Mouse (Mus musculus): ENCODE data around the gene Cebpg. TPM values are rescaled to one million over a fixed set of nuclear protein-coding genes. Genes with fewer than 3 reads are reported as not detected.

Cebpg gene
- polyA plus RNA-seq, 1 experiment from 2014 or later, result 26.1 TPM

DNA sequence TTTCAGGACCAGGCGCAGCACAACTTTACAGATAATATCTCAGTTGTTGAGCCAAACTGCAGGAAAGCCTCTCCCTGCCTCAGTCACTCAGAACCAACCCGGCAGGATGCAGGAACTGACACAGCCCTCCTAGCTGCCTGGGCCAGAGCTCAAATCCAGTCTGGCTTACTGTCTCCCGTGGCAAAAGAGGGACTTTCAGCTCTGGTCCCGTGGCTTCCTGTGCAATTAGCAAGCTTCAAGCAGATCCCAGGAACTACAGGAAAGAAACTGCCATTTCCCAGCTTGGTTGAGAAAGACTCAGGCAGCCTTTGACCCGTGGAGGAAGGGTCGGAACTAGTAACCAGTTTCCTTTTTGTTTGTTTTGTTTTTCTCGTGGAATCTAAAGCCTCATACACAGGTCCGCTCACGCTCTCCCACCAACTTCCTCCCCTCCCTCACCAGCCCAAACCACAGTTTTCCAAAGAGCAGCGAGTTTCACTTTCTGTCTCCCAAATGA is 24.5 kb upstream of the Cebpg start:
- Histone ChIP-seq H3K4me3 (replicated peaks; ENCODE audit: low read length) (peak overlapping the region; percentile 4), H3K9me3 (replicated peaks; ENCODE audit: control insufficient read depth, low read length) (no peaks in the 10 kb centered on the region), H3K9ac (ENCODE audit: low read length) (peak overlapping the region; percentile 24), H3K4me1 (ENCODE audit: control insufficient read depth, insufficient read depth, low read length) (peaks cover 15% of the 10 kb centered on the region; the same call in 1 of the 2 replicates), H3K27me3 (ENCODE audit: control insufficient read depth, insufficient read depth, low read length) (no peaks in the 10 kb centered on the region), H3K36me3 (ENCODE audit: control insufficient read depth, insufficient read depth, low read length) (no peaks in the 10 kb centered on the region), H3K27ac (ENCODE audit: low read length) (peak overlapping the region; percentile 68), H3K4me2 (ENCODE audit: low read depth, low read length) (peak overlapping the region; percentile 44)
- ATAC-seq (ENCODE audit: insufficient read depth, low FRiP score), result no peak
- WGBS, result 17% methylated on average over 10 of the region's 10 CpGs

DNA sequence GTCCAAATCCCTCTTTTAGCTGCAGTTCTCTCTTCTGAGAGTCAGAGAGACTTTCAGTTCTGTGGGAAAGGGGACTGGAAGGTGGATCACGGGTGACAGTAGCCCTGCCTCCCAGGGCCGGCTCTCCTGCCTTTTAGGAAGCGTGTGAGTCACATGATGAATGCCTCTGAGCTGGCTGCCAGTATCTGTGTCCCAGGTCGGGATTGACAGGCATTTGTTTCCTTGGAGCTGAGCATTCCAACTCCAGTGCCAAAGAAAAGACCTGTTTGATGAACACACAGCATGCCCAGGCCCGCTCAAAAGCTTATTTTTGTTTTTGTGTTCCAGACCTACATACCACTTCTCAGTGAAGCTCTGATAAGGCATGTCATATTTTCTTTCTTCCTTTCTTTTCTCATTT is 20.3 kb upstream of the Cebpg start:
- no peaks in the 10 kb centered on the region for H3K27me3 ChIP-seq (ENCODE audit: control insufficient read depth, insufficient read depth, low read length)
- H3K4me1 ChIP-seq (ENCODE audit: control insufficient read depth, insufficient read depth, low read length), result peaks cover 11% of the 10 kb centered on the region; the same call in 1 of the 2 replicates
- no peak overlapping the region for H3K9ac ChIP-seq (ENCODE audit: low read length)
- H3K9me3 ChIP-seq (replicated peaks; ENCODE audit: control insufficient read depth, low read length), result no peaks in the 10 kb centered on the region
- no peak overlapping the region for H3K4me2 ChIP-seq (ENCODE audit: low read depth, low read length)
- no peak for ATAC-seq (ENCODE audit: insufficient read depth, low FRiP score)
- H3K4me3 ChIP-seq (replicated peaks; ENCODE audit: low read length), result no peak overlapping the region
- H3K36me3 ChIP-seq (ENCODE audit: control insufficient read depth, insufficient read depth, low read length), result no peaks in the 10 kb centered on the region
- WGBS, result 33% methylated on average over 5 of the region's 5 CpGs
- peak overlapping the region; percentile 67; the same call in 1 of the 2 replicates for H3K27ac ChIP-seq (ENCODE audit: low read length)

DNA sequence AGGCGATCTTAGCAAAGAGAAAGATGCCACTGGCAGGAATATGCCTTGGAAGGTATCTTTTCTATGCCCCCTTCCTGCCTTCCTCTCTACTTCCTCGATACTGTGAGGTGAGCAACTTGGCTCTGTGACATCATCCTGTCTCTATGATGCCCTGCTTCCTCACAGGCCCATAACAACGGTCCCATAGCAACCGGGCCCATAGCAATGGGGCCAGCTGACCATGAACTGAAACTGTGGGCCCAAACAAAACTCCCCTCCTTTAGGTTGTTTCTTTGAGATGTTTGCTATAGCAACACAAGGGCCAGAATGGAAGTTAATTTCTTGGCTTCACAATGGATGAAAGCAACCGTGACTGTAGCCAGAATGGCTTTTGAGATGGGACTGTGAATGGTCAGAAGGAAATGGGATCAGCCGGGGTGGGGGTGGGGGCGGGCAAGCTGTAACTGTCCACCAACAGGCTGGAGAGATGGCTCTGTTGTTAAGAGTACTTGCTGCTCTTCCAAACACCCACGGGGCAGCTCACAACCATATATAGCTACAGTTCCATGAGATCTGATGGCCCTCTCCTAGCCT is 10.4 kb upstream of the Cebpg start:
- Histone ChIP-seq H3K27ac (ENCODE audit: low read length) (no peak overlapping the region), H3K4me1 (ENCODE audit: control insufficient read depth, insufficient read depth, low read length) (0 out of 2 replicates have a peak, but pooled peaks cover 5% of the 10 kb centered on the region), H3K36me3 (ENCODE audit: control insufficient read depth, insufficient read depth, low read length) (no peaks in the 10 kb centered on the region), H3K9me3 (replicated peaks; ENCODE audit: control insufficient read depth, low read length) (no peaks in the 10 kb centered on the region), H3K4me3 (replicated peaks; ENCODE audit: low read length) (no peak overlapping the region), H3K27me3 (ENCODE audit: control insufficient read depth, insufficient read depth, low read length) (no peaks in the 10 kb centered on the region), H3K9ac (ENCODE audit: low read length) (no peak overlapping the region), H3K4me2 (ENCODE audit: low read depth, low read length) (no peak overlapping the region)
- WGBS, result 79% methylated on average over 8 of the region's 8 CpGs
- ATAC-seq (ENCODE audit: insufficient read depth, low FRiP score), result no peak

- no peak for ATAC-seq (ENCODE audit: insufficient read depth, low FRiP score)
- no peaks in the 10 kb centered on the region for H3K36me3 ChIP-seq (ENCODE audit: control insufficient read depth, insufficient read depth, low read length)
- no peak overlapping the region for H3K9ac ChIP-seq (ENCODE audit: low read length)
- no peak overlapping the region for H3K4me2 ChIP-seq (ENCODE audit: low read depth, low read length)
- H3K27me3 ChIP-seq (ENCODE audit: control insufficient read depth, insufficient read depth, low read length), result no peaks in the 10 kb centered on the region
- no peaks in the 10 kb centered on the region for H3K9me3 ChIP-seq (replicated peaks; ENCODE audit: control insufficient read depth, low read length)
- WGBS, result 57% methylated on average over 3 of the region's 3 CpGs
- H3K4me3 ChIP-seq (replicated peaks; ENCODE audit: low read length), result no peak overlapping the region
- 0 out of 2 replicates have a peak, but pooled peaks cover 5% of the 10 kb centered on the region for H3K4me1 ChIP-seq (ENCODE audit: control insufficient read depth, insufficient read depth, low read length)
- H3K27ac ChIP-seq (ENCODE audit: low read length), result no peak overlapping the region
Observed at GRCm38 (mm10) chr7:35065958-35066357, 9.6 kb upstream of the Cebpg start.

DNA sequence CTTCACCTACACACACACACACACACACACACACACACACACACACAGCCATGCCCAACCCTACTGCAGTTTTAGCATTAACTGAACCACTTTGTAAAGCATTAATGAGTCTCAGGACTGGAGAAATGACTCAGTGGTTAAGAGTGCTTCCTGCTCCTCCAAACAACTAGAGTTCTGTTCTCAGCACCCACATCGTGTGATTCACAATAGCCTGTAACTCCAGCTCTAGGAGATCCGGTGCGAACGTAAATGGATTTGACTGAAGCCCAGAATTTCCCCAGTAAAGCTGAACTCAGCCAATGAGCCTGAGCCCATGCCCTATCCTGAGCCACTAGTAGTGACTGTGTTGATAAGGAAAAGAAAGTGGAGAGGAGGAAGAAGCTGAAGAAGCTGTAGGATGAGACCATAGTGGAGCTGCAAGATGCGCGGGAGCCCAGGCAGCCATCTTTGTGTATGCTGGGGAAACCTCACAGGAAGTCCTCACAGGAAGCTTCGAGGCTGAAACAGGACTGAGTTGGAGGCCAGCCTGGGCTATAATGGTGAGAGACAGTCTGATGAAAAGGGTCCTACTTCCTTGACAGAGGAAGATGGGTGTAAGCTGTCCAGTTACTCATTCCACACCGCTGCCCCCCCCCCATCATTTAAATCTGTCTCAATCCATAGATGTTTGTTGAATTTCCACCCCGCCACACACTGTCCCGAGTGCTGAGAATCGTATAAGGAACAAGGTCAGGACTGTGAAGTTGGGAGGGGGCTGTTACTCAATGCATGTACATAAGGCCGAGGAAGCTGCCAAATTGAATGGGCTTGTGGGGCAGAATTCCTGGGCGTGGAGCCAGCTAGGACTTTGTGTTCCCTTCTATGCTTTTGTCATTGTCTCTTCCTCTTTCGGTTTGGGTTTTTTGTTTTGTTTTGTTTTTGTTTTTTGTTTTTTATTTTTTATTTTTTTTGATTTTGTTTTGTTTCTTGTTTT is 8.2 kb upstream of the Cebpg start:
- Histone ChIP-seq H3K4me2 (ENCODE audit: low read depth, low read length) (no peak overlapping the region), H3K27ac (ENCODE audit: low read length) (peak overlapping the region; percentile 38; the same call in 1 of the 2 replicates), H3K9ac (ENCODE audit: low read length) (no peak overlapping the region), H3K36me3 (ENCODE audit: control insufficient read depth, insufficient read depth, low read length) (no peaks in the 10 kb centered on the region), H3K27me3 (ENCODE audit: control insufficient read depth, insufficient read depth, low read length) (no peaks in the 10 kb centered on the region), H3K4me1 (ENCODE audit: control insufficient read depth, insufficient read depth, low read length) (0 out of 2 replicates have a peak, but pooled peaks cover 5% of the 10 kb centered on the region), H3K4me3 (replicated peaks; ENCODE audit: low read length) (no peak overlapping the region), H3K9me3 (replicated peaks; ENCODE audit: control insufficient read depth, low read length) (no peaks in the 10 kb centered on the region)
- WGBS, result 62% methylated on average over 14 of the region's 14 CpGs
- no peak for ATAC-seq (ENCODE audit: insufficient read depth, low FRiP score)

- Histone ChIP-seq H3K9ac (ENCODE audit: low read length) (no peak overlapping the region), H3K9me3 (replicated peaks; ENCODE audit: control insufficient read depth, low read length) (no peaks in the 10 kb centered on the region), H3K4me3 (replicated peaks; ENCODE audit: low read length) (no peak overlapping the region), H3K4me1 (ENCODE audit: control insufficient read depth, insufficient read depth, low read length) (peaks cover 13% of the 10 kb centered on the region), H3K27me3 (ENCODE audit: control insufficient read depth, insufficient read depth, low read length) (no peaks in the 10 kb centered on the region), H3K4me2 (ENCODE audit: low read depth, low read length) (no peak overlapping the region), H3K27ac (ENCODE audit: low read length) (no peak overlapping the region), H3K36me3 (ENCODE audit: control insufficient read depth, insufficient read depth, low read length) (no peaks in the 10 kb centered on the region)
- WGBS, result 71% methylated on average over 5 of the region's 5 CpGs
- no peak for ATAC-seq (ENCODE audit: insufficient read depth, low FRiP score)
Observed at GRCm38 (mm10) chr7:35059467-35059866, 3.1 kb upstream of the Cebpg start.

DNA sequence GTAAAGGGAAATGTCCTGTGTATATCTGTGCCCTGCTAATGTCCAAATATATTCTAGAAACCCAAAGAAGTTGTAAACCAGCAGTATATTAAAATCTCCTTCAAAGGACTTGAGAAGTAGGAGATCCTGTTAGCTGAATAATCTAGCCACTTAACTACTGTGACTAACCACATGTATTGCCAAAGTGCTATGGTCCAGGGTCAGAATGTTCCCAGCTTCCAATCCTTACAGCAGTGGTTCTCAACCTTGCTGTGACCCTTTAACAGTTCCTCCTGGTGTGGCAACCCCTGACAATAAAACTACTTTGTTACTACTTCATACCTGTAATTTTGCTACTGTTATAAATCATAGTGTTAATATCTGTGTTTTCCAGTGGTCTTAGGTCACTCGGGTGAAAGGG is 2.0 kb upstream of the Cebpg start:
- Histone ChIP-seq H3K4me3 (replicated peaks; ENCODE audit: low read length) (no peak overlapping the region), H3K27me3 (ENCODE audit: control insufficient read depth, insufficient read depth, low read length) (no peaks in the 10 kb centered on the region), H3K9me3 (replicated peaks; ENCODE audit: control insufficient read depth, low read length) (no peaks in the 10 kb centered on the region), H3K4me1 (ENCODE audit: control insufficient read depth, insufficient read depth, low read length) (peaks cover 20% of the 10 kb centered on the region), H3K9ac (ENCODE audit: low read length) (no peak overlapping the region), H3K27ac (ENCODE audit: low read length) (no peak overlapping the region), H3K36me3 (ENCODE audit: control insufficient read depth, insufficient read depth, low read length) (no peaks in the 10 kb centered on the region), H3K4me2 (ENCODE audit: low read depth, low read length) (no peak overlapping the region)
- 67% methylated on average over 1 of the region's 1 CpGs for WGBS
- ATAC-seq (ENCODE audit: insufficient read depth, low FRiP score), result no peak

GRCm38 (mm10) chr7:35057569-35057968 is 1.2 kb upstream of the Cebpg start:
- H3K4me3 ChIP-seq (replicated peaks; ENCODE audit: low read length), result no peak overlapping the region
- ATAC-seq (ENCODE audit: insufficient read depth, low FRiP score), result no peak
- H3K4me2 ChIP-seq (ENCODE audit: low read depth, low read length), result no peak overlapping the region
- 79% methylated on average over 4 of the region's 4 CpGs for WGBS
- no peaks in the 10 kb centered on the region for H3K36me3 ChIP-seq (ENCODE audit: control insufficient read depth, insufficient read depth, low read length)
- no peak overlapping the region for H3K27ac ChIP-seq (ENCODE audit: low read length)
- H3K4me1 ChIP-seq (ENCODE audit: control insufficient read depth, insufficient read depth, low read length), result peaks cover 20% of the 10 kb centered on the region
- no peaks in the 10 kb centered on the region for H3K27me3 ChIP-seq (ENCODE audit: control insufficient read depth, insufficient read depth, low read length)
- H3K9me3 ChIP-seq (replicated peaks; ENCODE audit: control insufficient read depth, low read length), result no peaks in the 10 kb centered on the region
- no peak overlapping the region for H3K9ac ChIP-seq (ENCODE audit: low read length)

DNA sequence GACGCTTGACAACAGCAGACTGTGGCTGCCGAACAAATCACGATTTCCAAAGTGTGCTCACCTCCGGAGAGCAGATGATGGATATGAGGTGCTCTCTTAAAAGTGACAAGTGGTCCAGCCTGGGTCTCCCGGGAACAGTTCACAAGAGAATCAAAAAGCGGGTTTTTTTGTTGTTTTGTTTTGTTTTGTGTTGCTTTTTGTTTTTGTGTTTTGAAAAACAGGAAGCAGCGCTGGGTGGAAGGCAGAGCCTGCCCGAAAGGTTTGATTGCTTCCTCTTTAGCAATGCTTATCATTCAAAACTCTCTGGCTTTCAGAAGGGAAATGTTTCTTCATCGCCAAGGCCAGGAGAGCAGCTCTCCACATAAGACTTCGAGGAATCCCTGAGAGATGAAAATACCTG is 626 bp upstream of the Cebpg start:
- no peak for ATAC-seq (ENCODE audit: insufficient read depth, low FRiP score)
- WGBS, result 15% methylated on average over 10 of the region's 10 CpGs
- Histone ChIP-seq H3K4me1 (ENCODE audit: control insufficient read depth, insufficient read depth, low read length) (peaks cover 20% of the 10 kb centered on the region), H3K27me3 (ENCODE audit: control insufficient read depth, insufficient read depth, low read length) (no peaks in the 10 kb centered on the region), H3K27ac (ENCODE audit: low read length) (peak overlapping the region; percentile 80), H3K36me3 (ENCODE audit: control insufficient read depth, insufficient read depth, low read length) (no peaks in the 10 kb centered on the region), H3K9ac (ENCODE audit: low read length) (peak overlapping the region; percentile 72), H3K9me3 (replicated peaks; ENCODE audit: control insufficient read depth, low read length) (no peaks in the 10 kb centered on the region), H3K4me3 (replicated peaks; ENCODE audit: low read length) (peak overlapping the region; percentile 98), H3K4me2 (ENCODE audit: low read depth, low read length) (peak overlapping the region; percentile 84)

Measured in stomach, embryonic 16.5 days (tissue).